Mouse (Mus musculus): ENCODE measurements around the gene Gm884. TPM values are rescaled to one million over a fixed set of nuclear protein-coding genes. Genes with fewer than 3 reads are reported as not detected.

Gene Gm884
- not detected in 2 replicates for total RNA-seq (2014; rRNA removed; ENCODE audit: low replicate concordance)
- not detected in 2 replicates for polyA plus RNA-seq (2015; fragmentation: Nextera tagmentation; extraction: Ambion mirVana)

DNA sequence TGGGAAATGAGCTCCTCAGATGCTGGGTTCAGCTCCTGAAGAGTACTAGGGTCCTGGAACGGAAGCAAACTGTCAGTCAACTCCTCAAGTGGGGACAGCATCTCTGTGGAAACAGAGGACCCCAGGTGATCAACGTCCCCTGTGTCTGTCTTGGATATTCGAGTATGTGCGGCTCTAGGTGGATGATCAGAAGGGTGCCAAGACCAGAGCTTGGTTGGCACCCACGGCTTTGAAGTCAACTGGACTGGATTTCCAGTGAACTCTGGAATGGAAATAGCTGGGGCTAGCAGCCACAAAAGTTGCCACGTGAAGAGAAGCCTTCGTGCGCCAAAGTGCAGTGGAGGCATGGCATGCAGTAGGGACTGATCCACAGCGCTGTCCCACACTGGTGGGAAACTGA lies at the start of gene Gm884:
Gene Gm884 (minus strand): TSS at position 101 of the 400 bp plus-strand sequence.
- Histone ChIP-seq H3K9me3 (replicated peaks; ENCODE audit: control insufficient read depth, low read length) (no peaks in the 10 kb centered on the region), H3K4me3 (ENCODE audit: low read depth, low read length) (no peak within 1 kb of the TSS), H3K27ac (ENCODE audit: low read depth) (no peak within 1 kb of the TSS), H3K36me3 (replicated peaks; ENCODE audit: control insufficient read depth, insufficient read depth, low read length) (no peaks in the 10 kb centered on the region), H3K27me3 (ENCODE audit: control insufficient read depth, insufficient read depth, low read length) (no peaks in the 10 kb centered on the region), H3K4me2 (ENCODE audit: low read depth, low read length) (no peak within 1 kb of the TSS), H3K9ac (replicated peaks; ENCODE audit: low read depth, low read length) (no peak within 1 kb of the TSS), H3K4me1 (ENCODE audit: control insufficient read depth, insufficient read depth) (no peaks in the 10 kb centered on the region)
- TF ChIP-seq CTCF (IDR thresholded peaks at IDR 0.05; ENCODE audit: low read depth) (no peak), EP300 (IDR thresholded peaks at IDR 0.05; ENCODE audit: low read depth) (no peak)
- 71% methylated on average over 9 of the region's 9 CpGs for WGBS
- ATAC-seq (ENCODE audit: insufficient read depth, low read depth) (no peak), DNase-seq (ENCODE audit: low spot score) (no peak)

DNA sequence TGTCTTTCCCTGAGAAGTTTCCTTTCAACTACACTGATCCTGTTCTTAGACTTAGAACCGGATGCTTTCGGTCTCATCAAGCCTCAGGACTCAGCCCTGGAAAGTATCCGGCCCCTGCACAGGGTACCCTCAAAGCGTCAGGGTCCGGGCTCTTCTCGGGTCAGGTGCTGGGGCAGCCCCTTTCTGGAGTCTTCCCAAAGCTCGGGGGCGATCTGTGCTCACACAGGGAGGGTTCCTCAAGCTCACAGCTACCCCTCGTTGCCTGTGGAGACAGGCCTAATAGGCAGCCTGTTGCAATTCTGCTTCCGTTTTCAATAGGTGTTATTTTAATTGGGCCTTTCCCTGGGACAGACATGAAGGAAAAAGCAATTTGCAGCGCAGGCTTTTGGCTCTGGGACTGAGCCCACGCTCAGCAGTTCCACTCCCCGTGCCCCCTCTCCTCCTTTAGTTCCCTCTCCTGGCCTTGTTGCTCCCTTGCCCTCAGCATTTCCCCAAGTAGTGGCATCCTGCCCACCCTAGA lies 46.0 kb upstream of the Gm884 start:
- ATAC-seq (ENCODE audit: insufficient read depth, low read depth) = no peak
- H3K36me3 ChIP-seq (replicated peaks; ENCODE audit: control insufficient read depth, insufficient read depth, low read length) = no peaks in the 10 kb centered on the region
- H3K27me3 ChIP-seq (ENCODE audit: control insufficient read depth, insufficient read depth, low read length) = no peaks in the 10 kb centered on the region
- TF ChIP-seq CTCF (IDR thresholded peaks at IDR 0.05; ENCODE audit: low read depth) (no peak), EP300 (IDR thresholded peaks at IDR 0.05; ENCODE audit: low read depth) (no peak)
- no peaks in the 10 kb centered on the region for H3K9me3 ChIP-seq (replicated peaks; ENCODE audit: control insufficient read depth, low read length)
- no peak overlapping the region for H3K4me2 ChIP-seq (ENCODE audit: low read depth, low read length)
- H3K27ac ChIP-seq (ENCODE audit: low read depth) = no peak overlapping the region
- no peak overlapping the region for H3K4me3 ChIP-seq (ENCODE audit: low read depth, low read length)
- WGBS = 57% methylated on average over 13 of the region's 13 CpGs
- no peaks in the 10 kb centered on the region for H3K4me1 ChIP-seq (ENCODE audit: control insufficient read depth, insufficient read depth)
- H3K9ac ChIP-seq (replicated peaks; ENCODE audit: low read depth, low read length) = no peak overlapping the region
- DNase-seq (ENCODE audit: low spot score) = no peak

DNA sequence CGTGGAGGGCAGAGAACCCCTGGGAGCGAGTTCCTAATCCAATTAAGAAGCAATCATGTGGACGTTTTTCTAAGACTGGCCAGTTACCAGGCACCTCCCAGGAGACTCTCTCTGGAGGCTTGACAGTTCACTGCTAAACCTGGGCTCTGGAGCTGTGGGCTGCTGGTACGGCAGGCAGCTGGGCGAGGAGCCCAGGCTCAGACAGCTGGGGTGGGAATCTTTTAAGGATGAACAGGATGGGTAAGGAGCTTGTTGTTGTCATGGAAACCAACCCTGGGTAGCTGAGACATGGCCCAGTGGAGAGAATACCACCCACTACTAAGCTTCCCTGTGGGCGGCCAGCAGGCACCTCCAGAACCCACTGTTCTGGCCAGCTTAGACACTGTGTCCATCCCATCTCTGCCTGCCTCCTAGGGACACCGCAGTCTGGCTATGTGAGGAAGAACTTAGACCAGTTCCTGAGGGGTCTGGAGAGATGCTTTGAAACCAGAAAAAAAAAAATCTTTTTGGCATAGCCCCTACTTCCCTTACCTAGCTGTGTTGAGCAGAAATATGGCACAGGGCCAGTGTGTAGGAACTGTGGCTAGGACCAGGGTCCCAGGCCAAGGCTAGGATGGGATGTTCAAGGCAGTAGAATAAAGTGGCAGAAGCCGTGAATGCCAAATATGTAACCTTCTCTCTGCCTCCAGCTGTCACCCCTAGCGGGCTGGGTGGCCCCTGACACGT lies 45.4 kb upstream of the Gm884 start:
- no peaks in the 10 kb centered on the region for H3K36me3 ChIP-seq (replicated peaks; ENCODE audit: control insufficient read depth, insufficient read depth, low read length)
- no peak for DNase-seq (ENCODE audit: low spot score)
- TF ChIP-seq CTCF (IDR thresholded peaks at IDR 0.05; ENCODE audit: low read depth) (no peak), EP300 (IDR thresholded peaks at IDR 0.05; ENCODE audit: low read depth) (no peak)
- no peak overlapping the region for H3K4me2 ChIP-seq (ENCODE audit: low read depth, low read length)
- no peaks in the 10 kb centered on the region for H3K27me3 ChIP-seq (ENCODE audit: control insufficient read depth, insufficient read depth, low read length)
- H3K4me1 ChIP-seq (ENCODE audit: control insufficient read depth, insufficient read depth) = no peaks in the 10 kb centered on the region
- ATAC-seq (ENCODE audit: insufficient read depth, low read depth) = no peak
- 33% methylated on average over 10 of the region's 10 CpGs for WGBS
- H3K9ac ChIP-seq (replicated peaks; ENCODE audit: low read depth, low read length) = no peak overlapping the region
- no peak overlapping the region for H3K4me3 ChIP-seq (ENCODE audit: low read depth, low read length)
- H3K9me3 ChIP-seq (replicated peaks; ENCODE audit: control insufficient read depth, low read length) = no peaks in the 10 kb centered on the region
- H3K27ac ChIP-seq (ENCODE audit: low read depth) = no peak overlapping the region

GRCm38 (mm10) chr11:103665695-103666094 lies 44.8 kb upstream of the Gm884 start:
- Histone ChIP-seq H3K4me2 (ENCODE audit: low read depth, low read length) (no peak overlapping the region), H3K4me3 (ENCODE audit: low read depth, low read length) (no peak overlapping the region), H3K9me3 (replicated peaks; ENCODE audit: control insufficient read depth, low read length) (no peaks in the 10 kb centered on the region), H3K9ac (replicated peaks; ENCODE audit: low read depth, low read length) (no peak overlapping the region), H3K4me1 (ENCODE audit: control insufficient read depth, insufficient read depth) (no peaks in the 10 kb centered on the region), H3K27ac (ENCODE audit: low read depth) (no peak overlapping the region), H3K36me3 (replicated peaks; ENCODE audit: control insufficient read depth, insufficient read depth, low read length) (no peaks in the 10 kb centered on the region), H3K27me3 (ENCODE audit: control insufficient read depth, insufficient read depth, low read length) (no peaks in the 10 kb centered on the region)
- ATAC-seq (ENCODE audit: insufficient read depth, low read depth) (no peak), DNase-seq (ENCODE audit: low spot score) (no peak)
- no peak for TF ChIP-seq EP300 (IDR thresholded peaks at IDR 0.05; ENCODE audit: low read depth)
- no peak for TF ChIP-seq CTCF (IDR thresholded peaks at IDR 0.05; ENCODE audit: low read depth)
- 53% methylated on average over 1 of the region's 1 CpGs for WGBS

- H3K36me3 ChIP-seq (replicated peaks; ENCODE audit: control insufficient read depth, insufficient read depth, low read length) = no peaks in the 10 kb centered on the region
- no peak overlapping the region for H3K4me2 ChIP-seq (ENCODE audit: low read depth, low read length)
- no peak for TF ChIP-seq CTCF (IDR thresholded peaks at IDR 0.05; ENCODE audit: low read depth)
- no peak for TF ChIP-seq EP300 (IDR thresholded peaks at IDR 0.05; ENCODE audit: low read depth)
- no peaks in the 10 kb centered on the region for H3K27me3 ChIP-seq (ENCODE audit: control insufficient read depth, insufficient read depth, low read length)
- ATAC-seq (ENCODE audit: insufficient read depth, low read depth) (no peak), DNase-seq (ENCODE audit: low spot score) (no peak)
- no peak overlapping the region for H3K9ac ChIP-seq (replicated peaks; ENCODE audit: low read depth, low read length)
- no peak overlapping the region for H3K4me3 ChIP-seq (ENCODE audit: low read depth, low read length)
- H3K9me3 ChIP-seq (replicated peaks; ENCODE audit: control insufficient read depth, low read length) = no peaks in the 10 kb centered on the region
- WGBS = 83% methylated on average over 8 of the region's 8 CpGs
- no peaks in the 10 kb centered on the region for H3K4me1 ChIP-seq (ENCODE audit: control insufficient read depth, insufficient read depth)
- no peak overlapping the region for H3K27ac ChIP-seq (ENCODE audit: low read depth)
These were observed 42.2 kb upstream of the Gm884 start for GRCm38 (mm10) chr11:103663119-103663518.

Measured in heart, postnatal 0 days (tissue).